Mouse (Mus musculus): ENCODE data around the gene Chmp4b. TPM values are rescaled to one million over a fixed set of nuclear protein-coding genes. Genes with fewer than 3 reads are reported as not detected.

The Chmp4b gene
- 18.4 and 19.1 TPM in 2 replicates for polyA plus RNA-seq (2014; fragmentation: Nextera tagmentation; extraction: Ambion mirVana)

GRCm38 (mm10) chr2:154651363-154651762, at the start of gene Chmp4b:
Gene Chmp4b (plus strand): TSS chr2:154651705.
- H3K4me2 ChIP-seq (replicated peaks; ENCODE audit: low read depth, low read length) = peak within 1 kb of the TSS; percentile 21; the same call in 1 of the 2 replicates
- H3K27me3 ChIP-seq (ENCODE audit: control insufficient read depth, insufficient read depth, low read length) = no peaks in the 10 kb centered on the region
- 43% methylated on average over 8 of the region's 8 CpGs for WGBS
- H3K4me3 ChIP-seq (ENCODE audit: low read depth, low read length) = no peak within 1 kb of the TSS
- H3K36me3 ChIP-seq (ENCODE audit: control insufficient read depth, insufficient read depth, low read length) = no peaks in the 10 kb centered on the region
- no peaks in the 10 kb centered on the region; the same call in 1 of the 2 replicates for H3K9me3 ChIP-seq (ENCODE audit: control insufficient read depth, low read depth, low read length)
- H3K4me1 ChIP-seq (ENCODE audit: control insufficient read depth, insufficient read depth, low read length) = 0 out of 2 replicates have a peak, but pooled peaks cover 3% of the 10 kb centered on the region
- peak; percentile 85 for ATAC-seq (ENCODE audit: insufficient number of reproducible peaks, insufficient read depth, low FRiP score, low read depth)
- H3K9ac ChIP-seq (replicated peaks; ENCODE audit: low read depth, low read length) = no peak within 1 kb of the TSS
- H3K27ac ChIP-seq (ENCODE audit: low read length) = peak within 1 kb of the TSS; percentile 88

DNA sequence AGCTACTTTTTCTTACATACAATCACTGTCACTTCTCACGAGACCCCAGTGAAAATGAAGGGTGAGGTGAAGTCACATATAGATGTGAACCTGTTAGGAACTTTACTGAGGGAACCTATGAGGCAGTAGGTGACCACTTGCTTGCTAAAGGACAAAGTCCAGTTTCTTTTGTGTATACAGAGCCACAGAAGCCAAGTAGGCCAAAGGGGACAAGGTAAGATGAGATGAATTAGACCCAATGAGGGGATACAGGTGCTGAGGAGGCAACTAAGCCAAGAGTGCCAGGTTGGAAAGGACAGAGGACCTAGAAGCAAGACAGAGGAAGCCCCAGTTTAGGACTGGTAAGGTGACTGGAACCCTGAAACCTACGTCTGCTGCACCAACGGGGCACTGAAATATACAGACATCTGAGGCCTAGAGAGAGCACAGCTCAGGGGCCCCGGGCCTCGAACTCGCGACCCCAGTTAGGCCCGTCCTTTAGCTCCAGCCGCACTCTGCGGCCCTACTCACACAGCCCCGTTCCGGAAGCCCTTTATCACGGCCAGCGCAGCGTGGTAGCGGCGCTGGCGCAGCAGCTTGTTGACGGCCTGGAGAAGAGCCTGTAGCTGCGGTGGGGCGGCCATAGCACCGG, 48.4 kb upstream of the Chmp4b start:
- WGBS = 16% methylated on average over 22 of the region's 22 CpGs
- H3K27ac ChIP-seq (ENCODE audit: low read length) = no peak overlapping the region; the same call in 1 of the 2 replicates
- H3K36me3 ChIP-seq (ENCODE audit: control insufficient read depth, insufficient read depth, low read length) = no peaks in the 10 kb centered on the region
- no peak for ATAC-seq (ENCODE audit: insufficient number of reproducible peaks, insufficient read depth, low FRiP score, low read depth)
- H3K4me1 ChIP-seq (ENCODE audit: control insufficient read depth, insufficient read depth, low read length) = peaks cover 7% of the 10 kb centered on the region; the same call in 1 of the 2 replicates
- H3K9me3 ChIP-seq (ENCODE audit: control insufficient read depth, low read depth, low read length) = no peaks in the 10 kb centered on the region
- H3K9ac ChIP-seq (replicated peaks; ENCODE audit: low read depth, low read length) = peak overlapping the region; percentile 80
- H3K27me3 ChIP-seq (ENCODE audit: control insufficient read depth, insufficient read depth, low read length) = no peaks in the 10 kb centered on the region
- H3K4me3 ChIP-seq (ENCODE audit: low read depth, low read length) = peak overlapping the region; percentile 87
- peak overlapping the region; percentile 88 for H3K4me2 ChIP-seq (replicated peaks; ENCODE audit: low read depth, low read length)

- H3K27ac ChIP-seq (ENCODE audit: low read length) = no peak within 1 kb of the TSS; the same call in 1 of the 2 replicates
- H3K36me3 ChIP-seq (ENCODE audit: control insufficient read depth, insufficient read depth, low read length) = no peaks in the 10 kb centered on the region
- peak; percentile 100 for ATAC-seq (ENCODE audit: insufficient number of reproducible peaks, insufficient read depth, low FRiP score, low read depth)
- H3K4me1 ChIP-seq (ENCODE audit: control insufficient read depth, insufficient read depth, low read length) = peaks cover 7% of the 10 kb centered on the region; the same call in 1 of the 2 replicates
- peak within 1 kb of the TSS; percentile 88 for H3K4me2 ChIP-seq (replicated peaks; ENCODE audit: low read depth, low read length)
- no peaks in the 10 kb centered on the region for H3K27me3 ChIP-seq (ENCODE audit: control insufficient read depth, insufficient read depth, low read length)
- peak within 1 kb of the TSS; percentile 80 for H3K9ac ChIP-seq (replicated peaks; ENCODE audit: low read depth, low read length)
- 1% methylated on average over 13 of the region's 13 CpGs for WGBS
- peak within 1 kb of the TSS; percentile 87 for H3K4me3 ChIP-seq (ENCODE audit: low read depth, low read length)
- no peaks in the 10 kb centered on the region for H3K9me3 ChIP-seq (ENCODE audit: control insufficient read depth, low read depth, low read length)
These were observed 47.8 kb upstream of the Chmp4b start, which contains the start of gene Pxmp4 for GRCm38 (mm10) chr2:154603638-154604153. Gene Pxmp4 (minus strand): TSS chr2:154603708.

GRCm38 (mm10) chr2:154604156-154604555, 47.3 kb upstream of the Chmp4b start:
- no peak overlapping the region for H3K9ac ChIP-seq (replicated peaks; ENCODE audit: low read depth, low read length)
- WGBS = 31% methylated on average over 7 of the region's 7 CpGs

GRCm38 (mm10) chr2:154606965-154607364, 44.5 kb upstream of the Chmp4b start:
- Histone ChIP-seq H3K27ac (ENCODE audit: low read length) (no peak overlapping the region), H3K4me2 (replicated peaks; ENCODE audit: low read depth, low read length) (no peak overlapping the region), H3K36me3 (ENCODE audit: control insufficient read depth, insufficient read depth, low read length) (no peaks in the 10 kb centered on the region), H3K4me1 (ENCODE audit: control insufficient read depth, insufficient read depth, low read length) (peaks cover 7% of the 10 kb centered on the region; the same call in 1 of the 2 replicates), H3K9me3 (ENCODE audit: control insufficient read depth, low read depth, low read length) (no peaks in the 10 kb centered on the region), H3K9ac (replicated peaks; ENCODE audit: low read depth, low read length) (no peak overlapping the region), H3K4me3 (ENCODE audit: low read depth, low read length) (no peak overlapping the region), H3K27me3 (ENCODE audit: control insufficient read depth, insufficient read depth, low read length) (no peaks in the 10 kb centered on the region)
- WGBS = 76% methylated on average over 1 of the region's 1 CpGs
- ATAC-seq (ENCODE audit: insufficient number of reproducible peaks, insufficient read depth, low FRiP score, low read depth) = no peak

More at GRCm38 (mm10) chr2:154604156-154604555, 47.3 kb upstream of the Chmp4b start:
- ATAC-seq (ENCODE audit: insufficient number of reproducible peaks, insufficient read depth, low FRiP score, low read depth) = no peak
- H3K27me3 ChIP-seq (ENCODE audit: control insufficient read depth, insufficient read depth, low read length) = no peaks in the 10 kb centered on the region
- H3K27ac ChIP-seq (ENCODE audit: low read length) = no peak overlapping the region
- no peaks in the 10 kb centered on the region for H3K36me3 ChIP-seq (ENCODE audit: control insufficient read depth, insufficient read depth, low read length)
- peaks cover 7% of the 10 kb centered on the region; the same call in 1 of the 2 replicates for H3K4me1 ChIP-seq (ENCODE audit: control insufficient read depth, insufficient read depth, low read length)
- peak overlapping the region; percentile 88 for H3K4me2 ChIP-seq (replicated peaks; ENCODE audit: low read depth, low read length)
- H3K4me3 ChIP-seq (ENCODE audit: low read depth, low read length) = peak overlapping the region; percentile 87
- no peaks in the 10 kb centered on the region for H3K9me3 ChIP-seq (ENCODE audit: control insufficient read depth, low read depth, low read length)

GRCm38 (mm10) chr2:154609050-154609767, 42.3 kb upstream of the Chmp4b start:
- no peaks in the 10 kb centered on the region for H3K27me3 ChIP-seq (ENCODE audit: control insufficient read depth, insufficient read depth, low read length)
- 0 out of 2 replicates have a peak, but pooled peaks cover 3% of the 10 kb centered on the region for H3K4me1 ChIP-seq (ENCODE audit: control insufficient read depth, insufficient read depth, low read length)
- H3K9me3 ChIP-seq (ENCODE audit: control insufficient read depth, low read depth, low read length) = no peaks in the 10 kb centered on the region
- no peak overlapping the region for H3K4me3 ChIP-seq (ENCODE audit: low read depth, low read length)
- WGBS = 65% methylated on average over 10 of the region's 10 CpGs
- no peak overlapping the region for H3K27ac ChIP-seq (ENCODE audit: low read length)
- no peak overlapping the region for H3K9ac ChIP-seq (replicated peaks; ENCODE audit: low read depth, low read length)
- H3K36me3 ChIP-seq (ENCODE audit: control insufficient read depth, insufficient read depth, low read length) = no peaks in the 10 kb centered on the region
- no peak for ATAC-seq (ENCODE audit: insufficient number of reproducible peaks, insufficient read depth, low FRiP score, low read depth)
- no peak overlapping the region for H3K4me2 ChIP-seq (replicated peaks; ENCODE audit: low read depth, low read length)

DNA sequence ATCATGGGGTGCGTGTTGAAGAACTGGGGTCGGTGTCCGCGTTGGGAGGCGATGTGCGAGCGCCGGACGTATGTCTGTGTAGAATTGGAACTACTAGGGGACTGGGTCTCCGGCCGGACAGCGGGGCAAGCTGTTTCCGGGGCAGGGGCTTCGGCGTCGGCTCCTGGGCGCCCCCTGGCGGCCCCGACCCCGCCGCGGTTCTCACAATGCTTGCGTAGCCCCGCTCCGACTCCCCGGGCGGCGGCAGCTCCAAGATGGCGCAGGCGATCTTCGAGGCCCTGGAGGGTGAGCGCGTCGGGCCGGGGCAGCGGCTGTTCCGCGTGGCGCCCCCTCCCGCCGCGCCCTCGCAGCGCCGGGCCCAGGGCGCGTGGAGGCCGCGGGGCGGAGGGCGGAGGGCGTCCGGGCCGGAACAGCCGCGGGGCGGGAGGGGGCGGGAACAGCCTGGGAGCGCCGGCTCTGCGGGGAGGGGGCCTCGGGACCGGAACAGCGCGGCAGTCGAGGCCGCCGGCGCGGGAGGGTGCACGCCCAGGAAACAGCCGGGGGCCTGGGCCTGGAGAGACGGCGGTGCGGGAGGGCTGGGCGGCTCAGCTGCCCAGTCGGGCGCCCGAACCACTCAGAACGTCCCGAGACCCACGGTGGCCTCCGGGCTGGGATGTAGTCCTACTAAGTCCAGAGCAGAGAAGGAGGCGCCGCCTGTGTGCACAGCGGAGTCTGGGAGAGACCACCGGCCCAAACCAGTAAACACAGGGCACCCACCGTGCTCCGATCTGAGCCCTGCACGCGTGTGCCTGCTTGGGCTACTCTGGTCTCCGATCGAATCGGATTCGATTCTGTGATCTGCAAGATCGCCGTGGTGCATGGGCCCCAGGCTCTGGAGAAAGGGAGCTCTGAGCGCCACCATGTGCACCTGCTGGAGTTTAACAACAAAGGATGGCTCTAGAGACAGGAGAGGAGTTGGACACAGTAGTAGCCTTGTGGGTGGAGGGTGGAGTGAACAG, 38.1 kb upstream of the Chmp4b start, which contains the start of the genes Zfp341 and 4930519P11Rik:
Gene Zfp341 (plus strand): TSS at position 180 of the 998 bp plus-strand sequence.
Gene 4930519P11Rik (minus strand): TSS at position 320 of the 998 bp plus-strand sequence.
- WGBS = under 1% methylated on average over 91 of the region's 98 CpGs
- H3K4me1 ChIP-seq (ENCODE audit: control insufficient read depth, insufficient read depth, low read length) = 0 out of 2 replicates have a peak, but pooled peaks cover 3% of the 10 kb centered on the region
- H3K9ac ChIP-seq (replicated peaks; ENCODE audit: low read depth, low read length) = peak within 1 kb of the TSS; percentile 74
- peak within 1 kb of the TSS; percentile 45 for H3K4me3 ChIP-seq (ENCODE audit: low read depth, low read length)
- H3K27ac ChIP-seq (ENCODE audit: low read length) = peak within 1 kb of the TSS; percentile 98
- H3K4me2 ChIP-seq (replicated peaks; ENCODE audit: low read depth, low read length) = peak within 1 kb of the TSS; percentile 77
- H3K36me3 ChIP-seq (ENCODE audit: control insufficient read depth, insufficient read depth, low read length) = no peaks in the 10 kb centered on the region
- H3K27me3 ChIP-seq (ENCODE audit: control insufficient read depth, insufficient read depth, low read length) = no peaks in the 10 kb centered on the region
- ATAC-seq (ENCODE audit: insufficient number of reproducible peaks, insufficient read depth, low FRiP score, low read depth) = peak; percentile 95
- H3K9me3 ChIP-seq (ENCODE audit: control insufficient read depth, low read depth, low read length) = no peaks in the 10 kb centered on the region

All from stomach, embryonic 14.5 days (tissue).